Mouse (Mus musculus) R1 (cell line): ENCODE results near the gene Arl6ip1.

Experiments used
- DNase-seq: peaks from one replicate; pipeline ENCODE4 v3.0.0-alpha.2; 2018; ENCODE audit warnings: low read depth, low spot score

The Arl6ip1 gene

DNA sequence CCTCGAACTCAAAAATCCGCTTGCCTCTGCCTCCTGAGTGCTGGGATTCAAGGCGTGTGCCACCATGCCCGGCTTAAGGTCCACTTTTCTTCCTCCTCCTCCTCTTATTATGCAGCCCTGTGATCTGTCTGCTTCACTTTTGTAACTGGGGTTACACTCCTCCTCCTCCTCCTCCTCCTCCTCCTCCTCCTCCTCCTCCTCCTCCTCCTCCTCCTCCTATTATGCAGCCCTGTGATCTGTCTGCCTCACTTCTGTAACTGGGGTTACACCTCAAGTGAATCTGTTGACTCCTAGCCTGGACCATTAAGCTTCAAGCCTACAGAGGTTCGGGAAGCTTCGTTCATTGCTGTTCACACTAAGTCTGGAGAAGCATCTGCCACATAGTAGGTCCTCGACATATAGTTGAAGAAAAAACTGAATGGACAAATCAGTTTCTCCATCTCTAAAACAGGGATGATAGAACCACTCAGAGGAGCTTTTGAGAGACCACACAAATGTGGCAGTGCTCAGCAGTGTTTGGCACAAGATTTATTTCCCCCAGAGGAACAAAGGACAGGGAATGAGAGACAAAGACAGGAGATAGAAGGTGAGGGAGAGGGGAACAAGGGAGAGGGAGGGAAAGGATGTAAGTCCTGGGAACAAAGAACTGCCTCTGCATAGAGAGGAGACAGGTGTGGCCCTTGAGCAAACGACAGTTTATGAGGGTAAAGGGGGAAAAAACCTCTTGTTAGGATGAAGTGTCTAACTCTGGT is 12.5 kb downstream of the Arl6ip1 start:
- peak; percentile 83 for DNase-seq

DNA sequence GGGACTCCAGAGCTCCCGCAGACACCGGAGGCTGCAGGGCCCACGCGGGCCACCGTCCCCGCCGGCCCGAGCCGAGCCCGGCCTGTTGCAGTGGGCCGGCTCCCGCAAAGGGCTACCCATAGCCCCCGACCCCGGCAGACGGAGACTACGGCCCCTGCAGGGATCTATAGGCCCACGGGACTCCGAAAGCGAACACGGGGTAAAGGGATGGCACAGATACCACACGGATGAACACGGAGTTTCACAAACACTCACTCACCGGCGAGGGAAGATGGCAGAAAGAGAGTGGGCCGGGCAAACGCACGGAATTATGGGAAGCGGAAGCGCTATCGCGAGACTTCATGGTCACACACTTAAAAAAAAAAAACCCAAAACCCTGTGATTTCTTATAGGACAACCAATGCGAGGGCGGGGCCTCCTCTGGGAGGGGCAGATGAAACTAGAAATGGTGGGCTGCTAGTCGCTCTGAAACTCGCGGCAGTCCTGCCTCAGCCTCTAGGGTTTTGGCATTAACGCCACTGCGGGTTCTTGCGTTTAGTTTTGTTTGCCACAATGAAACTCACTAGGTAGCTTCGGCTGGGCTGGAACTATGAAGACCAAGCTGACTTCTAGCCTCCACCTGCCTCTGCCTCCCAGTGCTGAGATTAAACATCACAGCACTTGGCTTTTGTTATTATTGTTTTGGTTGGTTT is 13.4 kb downstream of the Arl6ip1 start, which contains the start of gene Rps15a:
Gene Rps15a, minus strand, starts transcription at position 312 of the 692 bp plus-strand sequence.
- DNase-seq: peak; percentile 98

DNA sequence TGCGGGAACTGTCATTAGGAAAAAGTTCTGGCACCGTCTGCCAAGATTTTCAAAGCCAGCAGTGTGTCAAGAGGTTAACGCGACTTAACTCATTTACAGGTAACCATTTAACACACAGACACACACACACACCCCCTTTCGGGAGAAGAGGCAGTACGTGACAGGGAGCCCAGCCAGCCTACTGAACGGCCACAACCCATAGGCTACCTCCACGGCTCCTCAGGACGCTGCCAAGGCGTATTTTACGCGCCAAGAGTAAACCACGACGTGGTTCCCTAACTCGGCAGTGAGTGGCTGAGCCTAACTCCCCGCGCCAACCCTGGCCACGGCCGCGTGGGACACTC is 14.0 kb downstream of the Arl6ip1 start:
- DNase-seq: no peak

DNA sequence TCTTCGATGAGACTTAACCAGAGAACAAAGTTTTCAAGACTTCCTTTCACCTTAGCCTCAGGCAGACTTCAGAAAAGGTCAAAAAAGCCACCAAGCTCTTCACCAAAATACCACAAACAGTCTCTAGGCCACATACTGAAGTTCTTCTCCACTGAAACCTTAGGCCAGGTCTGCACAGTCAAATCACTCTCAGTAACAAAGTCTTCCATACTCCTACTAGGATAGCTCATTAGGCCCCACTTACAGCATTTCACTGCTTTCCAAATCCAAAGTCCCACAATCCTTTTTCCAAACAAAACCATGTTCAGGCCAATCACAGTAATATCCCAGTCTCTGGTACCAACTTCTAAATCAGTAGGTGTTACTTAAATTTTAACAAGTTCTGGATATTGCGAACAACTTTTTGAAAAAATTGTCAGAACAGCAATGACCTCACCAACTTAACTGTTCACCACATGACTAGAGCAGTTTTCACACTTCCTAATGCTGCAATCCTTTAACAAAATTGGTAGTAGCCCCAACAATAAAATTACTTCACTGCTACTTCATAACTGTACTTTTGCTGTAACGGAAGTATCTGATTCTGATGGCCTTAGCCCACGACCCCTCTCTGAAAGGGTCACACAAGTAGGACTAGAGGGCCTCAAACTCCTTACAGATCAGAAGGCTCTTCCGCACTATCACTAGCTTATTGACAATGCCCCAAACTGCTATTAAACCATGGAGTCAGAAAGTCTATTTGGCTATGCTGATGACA is 15.7 kb downstream of the Arl6ip1 start:
- DNase-seq: no peak

DNA sequence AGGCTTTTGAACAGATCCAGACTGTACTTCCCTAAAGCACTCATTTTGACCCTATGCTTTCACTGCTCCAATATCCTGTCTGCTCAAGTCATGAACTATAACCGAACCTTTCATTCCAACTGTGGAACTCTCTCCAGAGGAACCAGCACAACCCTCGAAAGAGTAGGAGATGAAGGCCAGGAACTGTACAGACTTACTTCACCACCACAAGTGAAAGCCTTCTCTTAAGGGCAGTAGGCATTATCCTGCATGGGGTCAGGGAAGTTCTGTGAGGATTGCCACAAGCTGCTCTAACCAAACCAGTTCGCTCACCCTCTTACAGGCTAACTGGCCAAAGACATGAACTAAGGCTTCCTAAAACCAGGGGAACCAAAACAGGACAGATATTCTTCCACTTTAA is 18.3 kb downstream of the Arl6ip1 start:
- DNase-seq: no peak

DNA sequence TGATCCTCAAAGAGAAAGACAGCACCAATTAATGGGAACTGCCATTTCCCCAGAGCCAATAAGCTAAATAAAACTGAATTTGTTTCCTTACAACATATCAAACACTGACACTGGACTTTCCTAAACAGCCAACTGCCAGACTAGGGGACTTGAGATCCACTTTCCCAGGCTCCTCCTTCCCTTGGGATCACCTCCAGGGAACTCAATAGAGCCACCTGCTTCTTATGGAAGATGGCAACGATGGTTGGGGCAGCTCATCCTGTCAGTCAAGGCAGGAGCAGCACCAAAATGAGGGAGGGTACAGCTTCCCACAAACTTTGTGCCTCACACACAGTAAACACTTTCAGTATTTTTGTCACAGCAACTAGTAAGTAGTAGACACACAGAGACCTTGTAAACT is 21.8 kb downstream of the Arl6ip1 start:
- no peak for DNase-seq

DNA sequence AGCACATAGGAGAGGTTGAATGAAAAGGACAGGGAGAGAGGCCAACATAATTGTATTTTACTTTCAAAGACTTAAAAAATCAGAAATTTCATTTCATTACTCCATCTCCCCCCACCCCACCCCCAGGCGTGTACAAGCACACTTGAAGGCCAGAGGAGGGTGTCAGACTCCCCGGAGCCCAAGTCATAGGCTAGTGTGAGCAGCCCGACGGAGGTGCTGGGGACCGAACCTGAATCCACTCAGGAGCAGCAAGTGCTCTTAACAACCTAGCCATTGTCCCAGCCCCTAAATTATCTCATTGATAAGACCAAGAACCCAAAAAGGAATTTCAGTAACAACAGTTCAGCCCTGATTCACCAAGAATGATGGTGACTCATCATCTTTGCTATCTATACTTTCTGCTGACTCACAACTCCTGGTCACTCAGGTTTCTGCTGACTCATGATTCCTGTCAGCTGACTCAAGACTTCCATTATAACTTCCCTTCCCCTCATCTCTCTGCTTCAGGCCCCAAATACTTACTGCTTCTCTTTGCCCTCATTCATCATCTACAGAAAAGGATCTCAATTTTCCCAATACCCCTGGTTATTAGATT is 24.9 kb downstream of the Arl6ip1 start:
- peak; percentile 80 for DNase-seq

DNA sequence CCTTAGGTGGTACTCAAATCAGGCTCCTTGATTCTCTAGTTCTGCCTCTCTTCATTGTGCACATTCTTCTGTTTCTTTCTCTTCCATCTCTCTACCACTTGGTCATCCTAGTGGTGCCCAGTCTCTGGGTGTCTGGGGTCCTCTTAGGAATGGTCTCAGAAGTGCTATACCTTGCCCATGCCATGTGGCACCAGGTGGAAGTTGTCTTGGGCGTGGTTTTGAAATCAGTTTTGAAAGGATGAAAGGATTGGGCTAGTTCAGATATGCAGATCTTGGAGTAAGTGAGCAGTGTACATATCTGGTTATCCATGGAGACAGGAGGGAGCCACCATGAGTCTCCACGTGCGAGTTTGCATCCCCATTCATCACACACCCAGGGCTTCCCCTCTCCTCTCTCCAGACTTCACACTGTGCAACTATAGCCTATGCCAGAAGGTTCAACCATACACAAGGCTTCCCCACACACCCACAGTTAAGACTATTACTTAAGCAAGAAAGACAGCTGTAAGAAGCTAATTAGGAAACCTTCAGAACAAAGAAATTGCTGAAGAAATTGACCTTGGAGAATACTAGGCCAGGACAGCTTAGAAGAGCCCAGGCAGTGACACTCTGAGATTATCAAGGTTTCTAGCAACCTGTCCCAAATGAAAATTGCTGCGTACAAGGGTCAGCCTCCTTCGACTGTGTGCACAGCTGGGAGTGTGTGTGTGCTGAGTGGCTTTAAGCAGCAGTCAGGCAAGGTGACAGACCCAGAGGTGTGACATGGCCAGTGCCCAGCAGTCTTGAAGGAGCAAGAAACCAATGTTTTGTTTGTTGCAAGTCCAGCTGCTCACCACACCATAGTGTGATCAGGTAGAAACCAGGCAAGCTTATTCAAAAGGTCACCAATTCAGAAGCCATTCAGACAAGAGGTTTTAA is 25.7 kb downstream of the Arl6ip1 start:
- DNase-seq: peak; percentile 37

DNA sequence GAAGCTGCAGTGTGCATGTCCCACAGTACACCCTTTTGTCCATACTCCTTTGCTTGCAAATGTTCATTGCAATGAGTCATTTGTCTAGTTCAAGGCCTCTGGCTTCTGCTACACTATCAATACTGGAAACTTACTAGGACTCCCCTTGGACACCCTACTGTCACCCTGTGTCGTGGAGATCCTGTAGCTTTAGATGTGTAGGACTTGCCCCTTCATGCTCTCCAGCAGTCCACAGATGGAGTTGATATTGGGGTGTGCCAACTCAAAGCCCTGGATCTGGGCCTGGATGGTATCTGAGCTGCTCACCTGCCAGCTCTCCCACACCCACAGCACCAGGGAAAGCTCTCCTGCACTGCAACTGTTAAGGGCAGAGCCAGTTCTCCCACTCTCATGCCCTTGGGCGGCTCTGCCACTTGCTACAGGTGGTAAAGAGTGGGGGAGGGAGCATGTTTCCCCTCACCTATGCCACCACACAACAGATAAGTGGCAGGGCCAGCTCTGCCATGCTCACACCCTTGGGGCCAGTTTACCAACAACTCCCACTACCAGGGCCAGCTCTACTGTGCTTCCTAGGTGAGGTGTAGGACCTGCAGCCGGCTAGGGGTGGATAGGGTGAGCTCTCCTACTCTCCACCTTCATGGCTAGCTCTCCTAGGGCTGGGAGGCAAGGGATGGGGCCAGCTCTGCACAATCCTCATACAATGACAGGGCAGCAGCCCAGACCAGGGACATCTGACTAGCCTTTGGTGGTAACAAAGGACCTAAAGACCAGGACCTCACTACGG is 26.6 kb downstream of the Arl6ip1 start:
- DNase-seq: no peak

DNA sequence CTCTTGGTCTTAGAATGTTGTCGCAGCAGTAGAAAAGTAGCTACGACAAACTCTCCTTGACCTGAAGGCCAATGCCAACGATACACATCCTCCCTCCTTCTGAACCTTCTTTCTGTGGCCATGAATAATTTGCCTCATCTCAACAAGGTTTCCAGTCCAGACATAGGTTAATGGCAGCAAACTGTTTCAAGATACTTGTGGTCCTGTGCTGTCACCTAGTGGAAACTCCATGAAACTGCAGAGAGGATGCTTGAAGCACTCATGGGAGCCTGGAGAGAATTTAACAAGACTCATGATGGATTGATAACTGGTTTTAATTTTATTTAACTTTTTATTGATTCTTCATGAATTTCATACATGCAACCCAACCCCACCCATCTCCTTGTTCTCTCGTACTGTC is 27.2 kb downstream of the Arl6ip1 start:
- peak; percentile 87 for DNase-seq

DNA sequence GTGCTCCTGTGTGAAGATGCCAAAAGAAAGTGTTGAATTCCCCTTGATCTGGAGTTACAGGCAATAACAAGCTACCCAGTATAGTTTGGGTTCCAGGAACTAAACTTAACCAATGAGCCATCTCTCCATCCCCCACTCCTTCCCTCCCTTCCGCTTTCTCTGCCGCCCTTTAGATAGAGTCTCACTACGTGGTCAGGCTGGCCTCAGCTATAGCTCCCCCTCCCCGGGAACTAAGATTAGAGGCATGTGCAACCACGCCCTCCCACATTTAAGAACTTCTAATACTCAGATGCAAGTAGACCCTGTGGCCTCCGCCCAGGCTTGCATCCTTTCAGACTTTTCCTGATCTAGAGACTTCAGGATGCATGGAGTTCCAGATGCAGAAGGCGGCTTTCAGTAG is 31.8 kb downstream of the Arl6ip1 start:
- DNase-seq: no peak

DNA sequence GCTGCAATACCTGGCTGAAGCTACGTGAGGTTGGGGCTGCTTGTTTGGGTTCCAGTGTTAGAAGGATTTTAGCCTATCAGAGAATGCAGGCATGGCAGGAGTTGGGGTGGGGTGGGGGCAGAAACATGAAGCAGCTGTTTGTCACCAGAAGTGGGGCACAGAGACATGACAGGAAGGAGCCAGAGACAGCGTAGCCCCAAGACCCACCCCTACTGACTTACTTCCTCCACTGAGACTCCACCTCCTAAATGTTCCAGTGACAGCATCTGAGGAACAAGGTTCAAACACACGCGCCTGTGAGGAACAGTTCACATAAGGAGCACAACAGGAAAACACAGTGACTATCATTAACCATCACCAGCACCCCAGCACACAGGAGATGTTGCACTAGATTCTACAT is 49.5 kb downstream of the Arl6ip1 start:
- DNase-seq: no peak

DNA sequence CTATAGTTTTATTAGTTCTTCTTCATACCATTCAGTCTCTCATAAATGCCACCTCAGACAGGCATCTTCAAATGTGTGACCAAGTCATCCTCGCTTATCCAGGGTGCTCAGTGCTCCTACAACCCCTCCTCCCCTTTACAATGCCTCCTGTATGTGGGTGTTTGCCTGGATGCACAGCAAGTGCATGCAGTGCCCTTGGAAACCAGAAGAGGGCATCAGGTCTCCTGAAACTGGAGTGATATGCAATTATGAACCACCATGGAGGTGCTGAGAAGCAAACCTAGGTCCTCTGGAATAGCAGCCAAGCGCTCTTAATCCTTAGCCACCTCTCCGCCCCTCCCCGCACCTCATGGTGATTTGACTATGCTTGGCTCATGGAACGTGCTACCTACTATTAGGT is 50.4 kb downstream of the Arl6ip1 start:
- DNase-seq: peak; percentile 68
